Mouse (Mus musculus) cerebellum, adult 2 months (tissue): ENCODE data around the gene Map3k19.

Experiments used
- CTCF ChIP-seq: fragments of 200-500 bp; IDR thresholded peaks from 2 replicates; pipeline ENCODE4 v1.5.1; 2011; ENCODE audit warnings: low read depth, mild to moderate bottlenecking, control low read depth, low read length, moderate library complexity, borderline replicate concordance; ENCODE audit not compliant: insufficient read depth
- POLR2A ChIP-seq: fragments of 200-500 bp; IDR thresholded peaks from 2 replicates; pipeline ENCODE4 v1.6.1; 2011; ENCODE audit warnings: low read length, control low read depth, borderline replicate concordance; ENCODE audit not compliant: insufficient read depth

DNA sequence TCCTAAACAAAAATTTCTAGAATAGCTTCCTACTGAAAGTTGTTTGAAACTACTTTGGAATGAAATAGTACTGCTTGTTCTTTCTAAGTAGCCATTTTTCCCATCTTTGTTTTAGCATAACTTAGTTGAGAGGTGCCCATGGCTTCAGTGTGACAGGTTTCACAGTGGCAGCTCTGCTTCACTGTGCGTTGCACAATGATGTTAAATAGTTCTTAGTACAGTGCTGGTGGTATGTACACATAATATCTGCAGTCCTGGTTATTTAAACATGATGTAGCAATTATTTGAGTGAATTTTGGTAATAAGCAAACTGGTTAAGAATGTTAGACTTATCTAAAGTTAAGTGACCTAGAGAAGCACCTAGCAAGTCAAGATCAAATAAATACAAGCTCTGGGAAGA, 61.4 kb downstream of the Map3k19 start:
- no peak for TF ChIP-seq CTCF
- no peak for TF ChIP-seq POLR2A
